Mouse (Mus musculus): ENCODE measurements at regions not wholly inside any gene's neighbourhood (a gene's known extent, or its start where the extent isn't known, plus 50 kb on each side); places are given as distances from the start of the nearest gene placed in this dataset.

DNA sequence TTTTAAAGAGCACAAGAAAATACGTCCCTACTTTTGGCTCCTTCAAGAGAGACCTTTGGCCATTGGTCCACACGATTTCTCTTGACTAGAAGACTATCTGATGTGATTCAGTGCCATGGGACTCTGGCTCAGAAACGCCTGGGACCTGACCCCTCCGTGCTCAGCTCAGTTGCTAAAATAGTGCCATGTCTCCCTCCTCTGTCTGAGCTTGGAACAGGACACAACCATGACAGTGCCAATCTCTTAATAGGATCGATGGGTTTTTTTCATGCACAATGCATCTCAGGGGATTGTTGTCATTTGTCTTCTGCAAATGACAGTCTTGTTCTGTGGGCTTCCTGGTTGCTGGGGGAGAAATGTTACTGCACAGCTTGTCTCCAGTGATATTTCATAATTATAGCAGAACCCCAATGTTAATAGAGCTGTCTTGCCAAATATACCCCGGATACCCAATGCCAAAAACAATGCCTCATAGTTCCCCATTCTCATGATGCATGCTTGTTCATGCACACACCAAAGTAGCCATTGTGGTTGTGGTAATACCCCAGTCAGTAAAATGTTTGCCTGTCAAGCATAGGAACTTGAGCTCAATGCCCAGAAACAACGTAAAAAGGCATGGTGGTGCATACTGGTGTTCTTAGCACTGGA lies 216.7 kb upstream of the Ercc4 start:
- Histone ChIP-seq H3K36me3 (ENCODE audit: control insufficient read depth, insufficient read depth, low read length) (no peaks in the 10 kb centered on the region), H3K27ac (ENCODE audit: insufficient read depth, low read length) (no peak overlapping the region), H3K4me3 (ENCODE audit: extremely low read depth, insufficient read depth, insufficient read length) (no peak overlapping the region), H3K4me1 (ENCODE audit: control insufficient read depth, insufficient read depth, insufficient read length) (no peaks in the 10 kb centered on the region), H3K27me3 (ENCODE audit: control insufficient read depth, insufficient read depth, low read length) (no peaks in the 10 kb centered on the region)
- no peak for DNase-seq (ENCODE audit: low read depth in 1 of 2, low spot score in 2 of 2)
- 75% methylated on average over 7 of the region's 7 CpGs for WGBS
- TF ChIP-seq POLR2A (IDR thresholded peaks at IDR 0.05; ENCODE audit: low read depth, low read length) (no peak), CTCF (IDR thresholded peaks at IDR 0.05; ENCODE audit: extremely low read depth, insufficient read depth, insufficient read length, insufficient replicate concordance) (no peak)

DNA sequence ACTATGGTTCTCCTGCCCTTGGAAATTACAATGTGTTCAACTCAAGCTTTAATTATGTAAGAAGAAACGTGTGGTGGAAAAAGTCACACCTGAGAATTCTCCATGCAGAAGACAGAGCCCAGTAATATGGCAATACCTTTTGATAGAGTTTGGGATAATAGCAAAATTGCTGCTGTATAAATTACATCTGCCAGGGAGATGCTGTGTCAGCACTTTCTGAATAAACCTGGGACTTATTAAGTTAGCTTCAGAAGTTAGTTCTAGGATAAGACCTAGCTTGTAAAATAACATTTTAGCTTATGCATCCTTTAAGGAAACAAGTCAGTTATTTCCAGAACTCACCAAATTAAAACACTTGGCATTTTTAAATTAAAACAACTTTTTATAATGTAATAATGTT lies 212.2 kb upstream of the Ercc4 start:
- no peak overlapping the region for H3K27ac ChIP-seq (ENCODE audit: insufficient read depth, low read length)
- H3K27me3 ChIP-seq (ENCODE audit: control insufficient read depth, insufficient read depth, low read length), result no peaks in the 10 kb centered on the region
- H3K36me3 ChIP-seq (ENCODE audit: control insufficient read depth, insufficient read depth, low read length), result no peaks in the 10 kb centered on the region
- H3K4me3 ChIP-seq (ENCODE audit: extremely low read depth, insufficient read depth, insufficient read length), result no peak overlapping the region
- WGBS, result 80% methylated on average over 1 of the region's 1 CpGs
- H3K4me1 ChIP-seq (ENCODE audit: control insufficient read depth, insufficient read depth, insufficient read length), result no peaks in the 10 kb centered on the region
- TF ChIP-seq CTCF (IDR thresholded peaks at IDR 0.05; ENCODE audit: extremely low read depth, insufficient read depth, insufficient read length, insufficient replicate concordance) (no peak), POLR2A (IDR thresholded peaks at IDR 0.05; ENCODE audit: low read depth, low read length) (no peak)
- no peak for DNase-seq (ENCODE audit: low read depth in 1 of 2, low spot score in 2 of 2)

DNA sequence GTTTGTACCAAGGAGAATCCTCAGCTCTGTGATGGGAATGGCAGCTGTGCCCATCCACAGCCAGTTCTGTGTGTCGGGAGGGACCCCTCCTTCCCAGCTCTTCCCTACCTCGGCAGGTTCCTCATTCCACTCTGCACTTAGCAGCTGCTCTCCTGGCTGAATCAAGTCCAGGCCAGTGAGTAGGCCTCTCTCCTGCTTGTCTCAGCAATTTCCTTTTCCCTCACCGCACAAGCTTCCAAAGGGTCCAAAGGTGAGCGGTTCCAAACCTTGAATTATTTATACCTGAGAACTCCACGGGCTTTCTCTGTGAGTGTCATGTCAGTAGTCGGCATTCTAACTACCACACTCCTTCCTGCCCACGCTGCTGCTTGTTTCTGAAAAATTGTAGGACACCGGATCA lies 208.8 kb upstream of the Ercc4 start:
- WGBS, result 85% methylated on average over 8 of the region's 8 CpGs
- no peaks in the 10 kb centered on the region for H3K36me3 ChIP-seq (ENCODE audit: control insufficient read depth, insufficient read depth, low read length)
- H3K4me1 ChIP-seq (ENCODE audit: control insufficient read depth, insufficient read depth, insufficient read length), result no peaks in the 10 kb centered on the region
- TF ChIP-seq CTCF (IDR thresholded peaks at IDR 0.05; ENCODE audit: extremely low read depth, insufficient read depth, insufficient read length, insufficient replicate concordance) (no peak), POLR2A (IDR thresholded peaks at IDR 0.05; ENCODE audit: low read depth, low read length) (no peak)
- no peak overlapping the region for H3K4me3 ChIP-seq (ENCODE audit: extremely low read depth, insufficient read depth, insufficient read length)
- DNase-seq (ENCODE audit: low read depth in 1 of 2, low spot score in 2 of 2), result no peak
- H3K27me3 ChIP-seq (ENCODE audit: control insufficient read depth, insufficient read depth, low read length), result no peaks in the 10 kb centered on the region
- no peak overlapping the region for H3K27ac ChIP-seq (ENCODE audit: insufficient read depth, low read length)

DNA sequence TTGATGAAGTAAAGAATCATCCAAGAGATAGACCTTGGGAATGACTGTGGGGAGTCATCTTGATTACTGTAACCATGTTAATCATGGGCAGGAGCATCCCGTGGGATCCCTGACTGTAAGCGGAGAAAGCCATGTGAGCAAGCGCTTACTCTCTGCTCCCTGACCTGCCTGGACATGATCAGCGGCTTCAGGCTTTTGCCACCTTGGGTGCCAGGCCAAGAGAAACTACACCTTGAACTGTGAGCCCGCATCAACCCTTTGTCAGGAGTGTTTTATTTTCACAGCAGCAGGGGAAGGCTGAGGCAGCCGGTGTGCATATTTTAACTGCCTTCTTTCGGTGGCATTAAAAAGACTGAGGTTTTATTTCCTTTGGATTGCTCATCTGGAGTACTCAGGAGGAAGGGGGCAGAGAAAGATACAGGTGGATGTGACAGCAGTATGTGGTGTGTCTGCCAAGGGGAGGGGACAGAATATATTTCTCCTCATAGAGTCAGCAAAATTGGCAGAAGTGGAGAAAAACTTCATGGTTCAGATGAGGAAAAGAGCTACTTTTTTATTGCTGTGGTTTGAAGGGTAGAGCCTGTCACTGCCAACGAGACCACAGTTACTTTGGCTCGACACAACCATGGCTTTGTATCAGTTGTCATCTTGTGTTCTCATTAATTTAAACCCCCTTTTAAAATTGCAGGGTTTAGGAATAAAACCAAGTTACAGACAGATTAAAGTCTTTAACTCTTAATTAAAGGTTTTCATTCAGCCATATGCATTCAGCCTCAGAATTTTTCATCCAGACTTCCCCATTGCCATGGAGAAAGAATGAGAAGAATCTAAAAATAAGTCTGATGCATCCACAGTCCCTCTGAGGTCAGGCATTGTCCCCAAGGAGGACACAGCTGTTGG lies 208.1 kb upstream of the Ercc4 start:
- H3K27ac ChIP-seq (ENCODE audit: insufficient read depth, low read length), result no peak overlapping the region
- no peak for TF ChIP-seq POLR2A (IDR thresholded peaks at IDR 0.05; ENCODE audit: low read depth, low read length)
- no peak for TF ChIP-seq CTCF (IDR thresholded peaks at IDR 0.05; ENCODE audit: extremely low read depth, insufficient read depth, insufficient read length, insufficient replicate concordance)
- no peaks in the 10 kb centered on the region for H3K4me1 ChIP-seq (ENCODE audit: control insufficient read depth, insufficient read depth, insufficient read length)
- H3K4me3 ChIP-seq (ENCODE audit: extremely low read depth, insufficient read depth, insufficient read length), result no peak overlapping the region
- H3K36me3 ChIP-seq (ENCODE audit: control insufficient read depth, insufficient read depth, low read length), result no peaks in the 10 kb centered on the region
- no peak for DNase-seq (ENCODE audit: low read depth in 1 of 2, low spot score in 2 of 2)
- 60% methylated on average over 9 of the region's 9 CpGs for WGBS
- no peaks in the 10 kb centered on the region for H3K27me3 ChIP-seq (ENCODE audit: control insufficient read depth, insufficient read depth, low read length)

DNA sequence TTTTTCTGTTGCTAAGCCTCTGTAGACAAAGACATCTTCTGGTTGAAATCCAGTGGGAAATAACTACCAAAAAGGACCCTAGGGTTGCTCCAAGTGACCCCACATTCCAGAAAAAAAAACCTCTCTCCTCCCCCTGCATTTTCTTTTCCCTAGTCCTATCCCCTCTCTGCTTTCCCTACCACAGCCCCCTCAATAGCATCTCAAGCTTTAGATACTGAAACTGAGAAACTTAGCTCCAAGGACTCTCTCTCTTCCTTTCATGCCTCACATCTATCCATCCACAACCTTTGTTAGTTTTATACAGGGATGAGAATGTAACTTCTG lies 207.5 kb upstream of the Ercc4 start:
- Histone ChIP-seq H3K36me3 (ENCODE audit: control insufficient read depth, insufficient read depth, low read length) (no peaks in the 10 kb centered on the region), H3K27me3 (ENCODE audit: control insufficient read depth, insufficient read depth, low read length) (no peaks in the 10 kb centered on the region), H3K4me1 (ENCODE audit: control insufficient read depth, insufficient read depth, insufficient read length) (no peaks in the 10 kb centered on the region), H3K4me3 (ENCODE audit: extremely low read depth, insufficient read depth, insufficient read length) (no peak overlapping the region), H3K27ac (ENCODE audit: insufficient read depth, low read length) (no peak overlapping the region)
- TF ChIP-seq CTCF (IDR thresholded peaks at IDR 0.05; ENCODE audit: extremely low read depth, insufficient read depth, insufficient read length, insufficient replicate concordance) (no peak), POLR2A (IDR thresholded peaks at IDR 0.05; ENCODE audit: low read depth, low read length) (no peak)
- DNase-seq (ENCODE audit: low read depth in 1 of 2, low spot score in 2 of 2), result no peak

DNA sequence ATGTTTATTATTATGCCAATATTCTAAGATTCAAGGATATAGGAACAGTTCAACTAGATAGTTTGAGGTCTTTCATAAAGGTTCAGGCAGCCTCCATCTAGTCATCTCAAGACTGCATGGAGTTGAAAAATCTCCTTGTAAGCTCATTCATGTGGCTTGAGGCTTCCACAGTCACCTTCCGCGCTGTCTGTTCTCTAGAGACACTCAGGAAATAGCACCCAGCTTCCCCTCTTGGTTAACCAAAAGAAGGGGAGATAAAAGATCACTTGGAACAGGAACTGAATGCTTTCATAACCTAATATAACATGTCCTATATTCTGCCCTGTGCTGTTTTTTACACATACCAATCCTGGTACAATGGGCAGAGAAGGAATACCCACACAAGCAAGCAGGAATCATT lies 206.3 kb upstream of the Ercc4 start:
- TF ChIP-seq POLR2A (IDR thresholded peaks at IDR 0.05; ENCODE audit: low read depth, low read length) (no peak), CTCF (IDR thresholded peaks at IDR 0.05; ENCODE audit: extremely low read depth, insufficient read depth, insufficient read length, insufficient replicate concordance) (no peak)
- Histone ChIP-seq H3K4me3 (ENCODE audit: extremely low read depth, insufficient read depth, insufficient read length) (no peak overlapping the region), H3K27ac (ENCODE audit: insufficient read depth, low read length) (no peak overlapping the region), H3K36me3 (ENCODE audit: control insufficient read depth, insufficient read depth, low read length) (no peaks in the 10 kb centered on the region), H3K27me3 (ENCODE audit: control insufficient read depth, insufficient read depth, low read length) (no peaks in the 10 kb centered on the region), H3K4me1 (ENCODE audit: control insufficient read depth, insufficient read depth, insufficient read length) (no peaks in the 10 kb centered on the region)
- DNase-seq (ENCODE audit: low read depth in 1 of 2, low spot score in 2 of 2), result no peak
- 4% methylated on average over 2 of the region's 2 CpGs for WGBS

DNA sequence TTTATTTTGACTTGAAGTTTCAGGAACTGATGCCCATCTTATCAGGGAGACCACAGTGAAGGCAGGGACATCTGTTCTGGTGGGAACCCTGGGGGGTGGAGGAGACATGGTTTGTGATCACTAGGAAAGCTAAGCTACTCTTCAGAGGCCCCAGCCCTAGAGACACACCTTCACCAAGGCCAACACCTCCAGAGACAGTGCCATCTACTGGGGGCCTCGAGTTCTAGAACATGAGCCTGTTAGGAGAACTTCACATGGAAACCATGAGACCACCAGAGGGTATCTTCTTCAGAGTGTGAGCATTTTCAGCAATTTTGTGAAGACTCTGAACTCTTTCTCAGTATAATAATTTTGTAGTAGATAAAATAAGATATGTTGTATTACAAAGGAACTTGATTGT lies 204.5 kb upstream of the Ercc4 start:
- H3K4me3 ChIP-seq (ENCODE audit: extremely low read depth, insufficient read depth, insufficient read length), result no peak overlapping the region
- TF ChIP-seq CTCF (IDR thresholded peaks at IDR 0.05; ENCODE audit: extremely low read depth, insufficient read depth, insufficient read length, insufficient replicate concordance) (no peak), POLR2A (IDR thresholded peaks at IDR 0.05; ENCODE audit: low read depth, low read length) (no peak)
- H3K27ac ChIP-seq (ENCODE audit: insufficient read depth, low read length), result no peak overlapping the region
- H3K4me1 ChIP-seq (ENCODE audit: control insufficient read depth, insufficient read depth, insufficient read length), result no peaks in the 10 kb centered on the region
- no peaks in the 10 kb centered on the region for H3K36me3 ChIP-seq (ENCODE audit: control insufficient read depth, insufficient read depth, low read length)
- H3K27me3 ChIP-seq (ENCODE audit: control insufficient read depth, insufficient read depth, low read length), result no peaks in the 10 kb centered on the region
- no peak for DNase-seq (ENCODE audit: low read depth in 1 of 2, low spot score in 2 of 2)
- 39% methylated on average over 1 of the region's 1 CpGs for whole genome bisulfite sequencing
